Mouse (Mus musculus): ENCODE data around the gene Braf.

Braf gene

GRCm38 (mm10) chr6:39610207-39610606 lies 115.1 kb downstream of the Braf start:
- in situ Hi-C loops (cut with MboI; ENCODE audit: low sequenced_read_pairs): no loop called here

- in situ Hi-C loops (cut with MboI; ENCODE audit: low sequenced_read_pairs): loop anchor here (10.0 kb wide), 1 partner anchor 167 kb away; no protein-coding TSS in a partner anchor
Measured at GRCm38 (mm10) chr6:39607365-39607764, 117.9 kb downstream of the Braf start.

- in situ Hi-C loops (cut with MboI; ENCODE audit: low sequenced_read_pairs): loop anchor here (10.0 kb wide), 1 partner anchor 168 kb away; no protein-coding TSS in a partner anchor
Measured at GRCm38 (mm10) chr6:39606862-39607261, 118.4 kb downstream of the Braf start.

- in situ Hi-C loops (cut with MboI; ENCODE audit: low sequenced_read_pairs): loop anchor here (10.0 kb wide), 1 partner anchor 169 kb away; no protein-coding TSS in a partner anchor
Measured at GRCm38 (mm10) chr6:39606056-39606455, 119.2 kb downstream of the Braf start.

- in situ Hi-C loops (cut with MboI; ENCODE audit: low sequenced_read_pairs): loop anchor here (10.0 kb wide), 1 partner anchor 170 kb away; no protein-coding TSS in a partner anchor
Measured at GRCm38 (mm10) chr6:39604565-39604964, 120.7 kb downstream of the Braf start.

- in situ Hi-C loops (cut with MboI; ENCODE audit: low sequenced_read_pairs): loop anchor here (10.0 kb wide), 1 partner anchor 173 kb away; no protein-coding TSS in a partner anchor
Measured at GRCm38 (mm10) chr6:39601828-39602227, 123.4 kb downstream of the Braf start.

- in situ Hi-C loops (cut with MboI; ENCODE audit: low sequenced_read_pairs): loop anchor here (10.0 kb wide), 1 partner anchor 174 kb away; no protein-coding TSS in a partner anchor
Measured at GRCm38 (mm10) chr6:39600851-39601250, 124.4 kb downstream of the Braf start.

- in situ Hi-C loops (cut with MboI; ENCODE audit: low sequenced_read_pairs): no loop called here
Measured at GRCm38 (mm10) chr6:39592401-39593214, 132.7 kb downstream of the Braf start, which contains the start of gene Ndufb2. Gene Ndufb2 (plus strand): TSS chr6:39592574.

- in situ Hi-C loops (cut with MboI; ENCODE audit: low sequenced_read_pairs): no loop called here
Measured at GRCm38 (mm10) chr6:39591481-39591880, 133.8 kb downstream of the Braf start.

- in situ Hi-C loops (cut with MboI; ENCODE audit: low sequenced_read_pairs): no loop called here
Measured at GRCm38 (mm10) chr6:39585517-39585916, 139.7 kb downstream of the Braf start, which contains the start of gene Gm42420. Gene Gm42420 (plus strand): TSS chr6:39585753.

GRCm38 (mm10) chr6:39581087-39581784 lies 144.0 kb downstream of the Braf start:
- in situ Hi-C loops (cut with MboI; ENCODE audit: low sequenced_read_pairs): no loop called here

- in situ Hi-C loops (cut with MboI; ENCODE audit: low sequenced_read_pairs): no loop called here
Measured at GRCm38 (mm10) chr6:39580558-39580957, 144.7 kb downstream of the Braf start.

- in situ Hi-C loops (cut with MboI; ENCODE audit: low sequenced_read_pairs): no loop called here
Measured at GRCm38 (mm10) chr6:39579552-39579951, 145.7 kb downstream of the Braf start.

- in situ Hi-C loops (cut with MboI; ENCODE audit: low sequenced_read_pairs): no loop called here
Measured at GRCm38 (mm10) chr6:39574951-39575350, 150.3 kb downstream of the Braf start.

- in situ Hi-C loops (cut with MboI; ENCODE audit: low sequenced_read_pairs): no loop called here
Measured at GRCm38 (mm10) chr6:39574555-39574869, 150.8 kb downstream of the Braf start.

GRCm38 (mm10) chr6:39573791-39574554 lies 151.3 kb downstream of the Braf start, which contains the start of gene Adck2:
Gene Adck2 (plus strand): TSS chr6:39573873.
- in situ Hi-C loops (cut with MboI; ENCODE audit: low sequenced_read_pairs): no loop called here

- in situ Hi-C loops (cut with MboI; ENCODE audit: low sequenced_read_pairs): no loop called here
Measured at GRCm38 (mm10) chr6:39570426-39570825, 154.8 kb downstream of the Braf start.

GRCm38 (mm10) chr6:39567528-39567927 lies 157.7 kb downstream of the Braf start:
- in situ Hi-C loops (cut with MboI; ENCODE audit: low sequenced_read_pairs): no loop called here

- in situ Hi-C loops (cut with MboI; ENCODE audit: low sequenced_read_pairs): loop anchor here (5.0 kb wide), 1 partner anchor 95 kb away; no protein-coding TSS in a partner anchor
Measured at GRCm38 (mm10) chr6:39562166-39563015, 162.9 kb downstream of the Braf start.
